Mouse (Mus musculus): Measurements from ENCODE around the gene Desi1.

Gene Desi1

DNA sequence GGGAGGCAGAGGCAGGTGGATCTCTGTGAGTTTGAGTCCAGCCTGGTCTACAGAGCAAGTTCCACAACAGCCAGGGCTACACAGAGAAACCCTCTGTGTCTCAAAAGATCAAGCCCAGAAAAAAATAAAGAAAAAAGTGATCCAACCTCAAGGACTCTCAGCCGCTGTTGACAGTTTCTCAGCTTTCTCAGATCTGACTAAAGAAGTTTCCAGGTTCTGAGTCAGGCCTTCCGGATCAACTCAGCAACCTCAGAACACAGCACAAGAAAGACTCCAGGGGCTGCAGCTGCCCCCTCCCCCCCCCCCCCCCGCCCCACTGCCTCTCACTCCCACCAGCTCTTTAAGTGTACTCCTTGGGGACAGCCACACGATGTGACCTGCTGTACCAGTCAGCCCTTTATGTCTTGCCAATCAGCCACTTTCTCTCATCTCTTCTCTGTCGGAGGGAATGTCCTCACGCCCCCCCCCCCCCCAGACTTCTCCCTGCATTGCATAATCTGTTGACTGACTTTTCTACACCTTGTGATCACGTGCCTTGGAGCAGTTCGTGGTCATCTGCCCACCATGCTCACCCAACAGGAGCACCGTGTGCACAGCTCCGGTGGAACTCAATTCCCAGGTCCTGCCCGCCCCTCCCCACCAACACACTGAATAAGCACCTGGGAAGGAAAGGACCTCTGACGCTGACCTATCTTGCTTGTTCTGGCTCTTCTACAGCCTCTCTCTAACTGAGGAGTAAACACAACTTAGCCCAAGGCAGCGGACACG lies 67.4 kb downstream of the Desi1 start:
- DNase-seq (ENCODE audit: low read depth), result no peak

DNA sequence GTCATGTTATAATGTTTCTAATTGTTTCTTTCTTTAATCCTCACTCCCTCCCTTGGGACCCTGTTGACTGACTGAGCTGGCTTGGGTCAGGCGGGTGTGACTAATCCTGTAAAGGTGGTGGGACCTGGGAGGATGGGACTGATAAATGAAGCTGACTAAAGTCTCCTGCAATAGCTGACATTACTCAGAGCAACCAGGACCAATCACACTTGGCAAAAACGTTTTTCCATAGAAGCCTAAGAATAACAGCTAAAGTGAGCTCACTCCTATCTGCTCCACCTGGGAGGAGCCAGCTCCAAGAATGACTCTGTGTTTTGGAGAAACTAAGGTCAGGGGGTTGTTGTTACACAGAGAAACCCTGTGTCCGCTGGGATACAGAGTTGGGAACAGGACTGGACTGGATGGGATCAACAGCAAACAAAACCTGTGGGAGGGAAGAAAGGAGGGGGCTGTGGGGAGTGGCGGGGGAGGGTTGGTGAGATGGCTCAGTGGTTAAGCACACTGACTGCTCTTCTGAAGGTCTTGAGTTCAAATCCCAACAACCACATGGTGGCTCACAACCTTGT lies 68.6 kb downstream of the Desi1 start:
- DNase-seq (ENCODE audit: low read depth), result no peak

DNA sequence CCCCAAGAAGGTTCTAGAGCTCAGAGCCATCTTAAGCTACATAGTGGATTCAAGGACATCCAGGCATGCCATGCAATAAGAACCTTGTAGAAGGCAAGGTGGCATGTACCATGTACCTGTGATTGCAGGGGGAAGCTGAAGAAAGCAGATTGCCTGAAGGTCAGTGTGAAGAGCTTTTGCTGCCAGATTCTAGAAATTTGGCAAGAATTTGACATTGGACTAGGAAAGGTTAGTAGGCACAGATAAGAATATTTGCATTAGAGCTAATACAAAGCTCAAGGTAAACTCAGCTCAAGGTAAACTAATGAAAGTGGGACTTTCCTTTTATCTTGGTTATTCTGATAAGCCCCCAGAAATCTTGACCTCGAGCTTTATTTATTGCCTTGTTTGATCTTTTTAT lies 69.4 kb downstream of the Desi1 start:
- no peak for DNase-seq (ENCODE audit: low read depth)

DNA sequence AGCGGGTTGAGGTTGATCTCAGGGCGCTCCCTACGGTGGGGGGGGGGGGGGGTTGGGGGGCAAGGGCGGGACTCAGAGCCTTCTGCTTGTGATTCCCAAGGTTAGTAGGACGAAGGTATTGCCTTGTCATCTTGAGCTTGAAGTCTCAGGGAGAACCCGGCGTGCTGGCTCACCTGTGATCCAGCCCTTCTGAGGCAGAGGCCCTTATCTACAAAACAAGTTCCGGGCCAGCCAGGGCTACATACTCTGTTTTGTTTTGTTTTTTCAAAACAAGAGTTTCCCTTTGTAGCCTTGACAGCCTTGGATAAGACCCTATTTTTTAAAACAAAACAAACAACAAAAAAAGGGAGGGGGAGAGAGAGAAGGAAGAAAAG lies 72.6 kb downstream of the Desi1 start:
- DNase-seq (ENCODE audit: low read depth), result no peak

DNA sequence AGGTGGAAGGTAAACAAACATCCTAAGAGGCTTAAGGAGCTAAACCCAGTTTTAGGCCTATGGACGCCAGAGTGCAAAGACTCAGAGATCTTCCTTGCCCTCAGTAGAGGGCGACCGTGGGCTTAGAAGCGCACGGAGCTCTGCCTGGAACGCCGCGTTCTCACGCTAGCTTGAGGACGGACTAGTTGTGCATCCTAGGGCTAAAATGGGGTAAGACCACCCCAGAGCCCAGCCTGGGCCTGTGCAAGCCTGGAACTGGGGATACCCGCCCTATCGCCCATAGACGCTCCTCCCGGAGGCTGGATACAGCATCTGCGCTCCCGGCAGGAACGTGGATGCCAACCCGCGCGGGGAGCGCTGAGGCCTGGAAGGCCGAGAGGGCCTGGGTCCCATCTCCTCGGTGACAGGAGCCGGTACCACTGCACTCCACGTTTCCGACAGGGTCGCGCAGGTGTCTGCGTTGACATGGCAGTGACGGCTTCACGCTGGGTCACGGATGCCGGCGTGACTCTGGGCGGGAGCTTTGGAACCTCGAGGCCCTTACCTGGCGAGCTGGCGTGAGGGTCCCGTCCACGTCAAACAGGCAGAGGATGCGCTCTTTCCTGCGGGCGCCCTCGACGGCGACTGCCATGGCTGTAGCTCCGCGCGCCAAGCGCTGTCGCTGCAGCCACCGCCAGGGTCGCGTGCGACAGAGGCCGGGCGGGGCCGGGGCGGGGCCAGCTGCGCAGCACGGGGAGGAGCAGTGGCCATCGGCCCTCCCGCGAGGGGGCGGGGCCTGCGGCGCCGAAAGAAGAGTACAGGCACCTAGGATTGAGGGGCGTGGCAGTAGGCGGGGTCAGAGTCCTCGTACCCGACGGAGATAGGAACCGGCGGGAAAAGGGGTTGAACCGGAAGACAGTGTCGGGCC lies 73.2 kb downstream of the Desi1 start, which contains the start of gene Pmm1:
Gene Pmm1 (minus strand): TSS at position 760 of the 907 bp plus-strand sequence.
- DNase-seq (ENCODE audit: low read depth), result peak; percentile 99

DNA sequence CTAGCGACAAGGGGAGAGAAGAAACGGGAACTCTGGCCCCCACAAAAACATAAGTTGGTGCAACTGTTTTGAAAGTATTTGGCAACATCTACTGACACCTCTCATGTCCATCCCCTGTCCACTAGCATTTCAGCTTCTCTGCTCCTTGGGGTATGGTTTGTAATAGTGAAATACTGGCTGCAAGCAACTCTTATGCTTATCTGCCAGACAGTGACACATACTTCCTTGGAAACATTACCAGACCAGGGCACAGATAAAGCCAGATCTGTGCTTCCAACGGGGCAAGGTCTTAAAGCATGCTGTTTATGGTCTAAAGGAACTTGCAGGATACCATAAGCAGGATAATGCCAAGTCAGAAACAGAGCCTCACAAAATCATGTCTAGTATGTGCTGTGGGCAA lies 74.8 kb downstream of the Desi1 start:
- no peak for DNase-seq (ENCODE audit: low read depth)

DNA sequence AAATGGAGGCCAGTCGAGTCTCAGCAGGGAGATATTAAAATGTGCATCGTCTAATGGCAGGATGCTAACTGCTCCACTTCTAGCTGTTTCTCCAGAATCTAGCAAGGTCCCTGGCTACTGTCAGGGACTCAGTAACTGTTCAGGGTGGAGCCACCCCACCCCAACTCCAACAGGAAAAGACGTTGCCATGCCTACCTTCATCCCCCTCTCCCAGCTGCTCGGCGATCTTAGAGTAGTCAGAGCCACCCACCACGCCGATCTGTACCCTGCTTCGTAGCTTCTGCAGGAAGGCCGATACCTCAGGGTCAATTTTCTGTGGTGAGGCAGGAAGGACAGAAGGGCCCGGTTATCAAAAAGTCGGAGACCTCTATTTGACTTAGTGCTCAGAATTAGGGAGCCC lies 76.1 kb downstream of the Desi1 start:
- no peak for DNase-seq (ENCODE audit: low read depth)

DNA sequence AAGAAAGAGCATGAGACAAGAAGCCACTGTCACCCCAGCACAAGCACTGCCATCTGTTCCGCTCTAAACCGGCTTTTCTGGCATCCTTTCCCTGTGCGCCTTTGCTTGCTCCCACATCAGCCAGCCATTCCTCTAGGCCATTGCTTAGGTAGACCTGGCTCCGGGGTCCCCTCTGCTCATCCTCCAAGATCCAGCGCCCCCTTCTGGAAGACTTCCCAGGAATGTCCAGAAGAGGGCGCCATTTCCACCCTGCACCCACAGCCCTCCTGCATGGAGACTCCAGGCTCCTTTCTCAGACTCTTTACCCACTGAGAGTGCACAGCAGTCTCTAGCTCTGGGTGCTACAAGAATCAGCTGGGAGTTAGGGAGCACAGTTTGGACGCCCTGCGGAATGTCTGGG lies 77.2 kb downstream of the Desi1 start:
- peak; percentile 62 for DNase-seq (ENCODE audit: low read depth)

DNA sequence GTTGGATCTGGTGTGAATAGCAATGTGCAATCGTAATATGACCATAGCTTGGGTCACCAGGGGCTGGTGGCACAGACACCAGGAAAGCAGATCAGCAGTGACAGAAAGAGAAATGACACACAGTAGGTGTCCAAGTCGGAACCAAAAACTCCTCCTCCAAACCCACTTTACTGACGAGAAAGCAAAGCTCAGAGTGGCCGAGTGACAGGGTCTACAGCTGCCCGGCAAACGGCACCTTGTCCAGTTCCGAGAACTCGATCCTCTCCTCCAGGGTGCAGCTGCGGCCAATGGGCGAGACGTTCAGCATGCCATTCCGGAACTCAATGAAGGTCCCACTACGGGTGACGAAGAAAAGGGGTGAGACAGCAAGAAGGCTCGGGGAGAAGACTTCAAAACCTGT lies 78.2 kb downstream of the Desi1 start:
- no peak for DNase-seq (ENCODE audit: low read depth)

DNA sequence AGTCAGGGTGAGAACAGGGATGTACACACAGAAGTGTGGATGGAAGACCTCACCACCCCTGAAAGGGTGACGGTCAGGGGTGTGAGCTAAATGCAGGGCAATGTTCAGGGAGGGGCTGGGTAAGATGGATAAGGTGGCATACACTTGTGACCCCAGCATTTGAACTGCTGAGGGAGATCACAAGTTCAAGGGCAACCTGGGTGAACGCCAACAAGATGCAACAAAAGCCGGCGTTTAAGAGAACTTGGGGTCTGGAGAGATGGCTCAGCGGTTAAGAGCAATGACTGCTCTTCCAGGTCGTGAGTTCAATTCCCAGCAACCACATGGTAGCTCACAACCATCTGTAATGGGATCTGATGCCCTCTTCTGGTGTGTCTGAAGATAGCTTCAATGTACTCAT lies 78.9 kb downstream of the Desi1 start:
- DNase-seq (ENCODE audit: low read depth), result no peak

DNA sequence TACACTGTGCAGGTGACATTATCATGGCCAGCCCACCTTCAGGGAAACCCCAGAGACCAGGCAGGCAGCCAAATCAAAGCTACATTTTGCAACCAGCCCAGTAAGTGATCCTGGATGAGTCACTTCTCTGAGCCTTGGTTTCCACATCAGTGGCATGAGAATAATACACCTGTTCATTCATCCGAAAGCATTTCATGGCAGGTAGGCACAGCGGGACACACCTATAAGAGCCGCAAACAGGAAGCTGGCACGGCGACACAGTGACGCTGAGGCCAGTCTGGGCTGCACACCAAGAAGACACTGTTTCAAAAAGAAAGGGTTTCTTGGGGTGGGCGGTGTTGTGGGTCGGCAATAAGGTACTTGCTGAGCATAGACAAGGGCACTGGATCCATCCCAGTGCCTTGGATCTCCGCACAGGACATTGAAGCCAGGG lies 79.5 kb downstream of the Desi1 start:
- no peak for DNase-seq (ENCODE audit: low read depth)

DNA sequence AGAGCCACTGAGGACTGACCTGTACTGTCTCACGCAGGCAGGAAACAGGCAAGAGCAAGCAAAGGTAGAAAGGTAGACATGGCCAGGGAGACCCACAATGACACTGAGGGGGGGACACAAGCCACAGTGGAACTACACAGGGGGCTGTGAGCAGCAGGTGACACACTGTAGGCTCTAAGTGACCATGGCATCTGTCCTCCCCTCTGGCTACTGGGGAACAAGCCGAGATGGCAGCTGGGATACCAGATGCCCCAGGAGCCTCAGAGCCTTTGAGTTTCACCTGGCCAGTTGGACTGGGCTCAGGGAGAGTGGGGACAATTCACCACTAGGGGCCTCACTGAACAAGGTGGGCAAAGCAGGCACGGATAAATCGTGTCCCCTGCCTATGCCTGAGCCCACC lies 81.4 kb downstream of the Desi1 start:
- no peak for DNase-seq (ENCODE audit: low read depth)

DNA sequence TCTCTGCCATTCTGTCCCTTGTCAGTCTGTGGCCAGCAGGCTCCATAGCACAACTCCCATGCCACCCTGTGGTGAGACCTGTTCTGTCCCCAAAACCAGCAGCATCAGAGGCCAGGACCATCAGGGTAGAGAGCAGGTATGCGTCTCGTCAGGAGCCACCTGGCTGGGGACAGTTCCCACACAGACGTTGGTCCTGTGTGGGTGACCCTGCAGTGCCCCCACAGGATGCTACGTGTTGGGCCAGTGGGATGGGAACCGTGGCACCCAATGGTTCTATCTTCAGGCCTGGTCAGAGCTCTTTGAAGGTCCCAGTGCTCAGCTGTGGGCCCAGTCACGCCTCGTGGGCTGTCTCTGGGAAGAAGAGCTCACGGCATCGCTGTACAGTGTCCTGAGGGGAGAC lies 82.5 kb downstream of the Desi1 start:
- DNase-seq (ENCODE audit: low read depth), result no peak

DNA sequence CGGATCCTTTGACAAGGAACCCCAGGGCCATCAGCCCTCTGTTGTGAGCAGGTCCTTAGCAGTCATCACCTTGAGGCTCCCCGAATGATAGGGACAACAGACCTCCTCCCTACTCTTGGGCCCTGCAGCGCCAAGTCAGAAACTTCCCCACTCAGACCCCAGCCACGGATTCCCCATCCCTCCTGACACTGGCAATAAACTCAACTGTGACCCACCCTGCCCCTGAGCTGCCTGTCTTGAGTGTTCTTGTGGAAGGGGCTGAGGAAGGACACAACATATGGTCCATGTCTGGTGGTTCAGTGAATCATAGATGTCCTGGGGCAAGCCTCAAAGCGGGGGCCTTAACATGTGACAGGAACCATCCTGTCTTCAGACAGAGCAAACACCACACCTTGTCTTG lies 82.9 kb downstream of the Desi1 start:
- no peak for DNase-seq (ENCODE audit: low read depth)

DNA sequence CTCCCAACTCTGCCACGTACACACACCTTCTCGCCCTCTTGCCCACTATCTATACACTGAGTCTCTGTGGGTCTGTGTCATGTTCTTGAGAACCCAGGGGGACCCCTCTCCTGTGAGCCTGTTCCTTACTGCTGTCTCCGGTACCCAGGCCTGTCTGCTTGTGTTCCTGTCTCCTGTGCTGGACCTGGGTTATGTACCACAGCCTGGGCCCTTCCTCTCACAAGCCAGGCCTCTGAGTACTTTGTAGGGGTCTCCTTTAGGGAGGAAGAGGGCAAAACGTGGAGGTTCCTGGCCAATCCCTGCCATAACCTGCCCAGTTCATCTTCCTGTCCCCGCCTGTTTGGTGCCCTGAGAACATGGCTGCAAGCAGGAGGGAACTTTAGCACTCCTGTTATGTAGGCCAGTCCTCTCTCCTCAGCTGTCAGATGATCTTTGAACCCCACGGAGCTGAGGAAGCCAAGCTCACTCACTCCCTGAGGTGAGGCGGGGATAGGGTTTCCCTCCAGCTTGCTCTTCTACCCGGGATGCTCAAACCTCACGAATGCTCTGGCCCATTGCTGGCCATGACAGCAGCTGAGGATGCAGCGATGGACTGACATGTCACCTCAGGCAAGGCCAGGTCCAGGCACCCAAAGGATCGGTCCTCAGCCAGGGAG lies 84.1 kb downstream of the Desi1 start:
- DNase-seq (ENCODE audit: low read depth), result no peak

DNA sequence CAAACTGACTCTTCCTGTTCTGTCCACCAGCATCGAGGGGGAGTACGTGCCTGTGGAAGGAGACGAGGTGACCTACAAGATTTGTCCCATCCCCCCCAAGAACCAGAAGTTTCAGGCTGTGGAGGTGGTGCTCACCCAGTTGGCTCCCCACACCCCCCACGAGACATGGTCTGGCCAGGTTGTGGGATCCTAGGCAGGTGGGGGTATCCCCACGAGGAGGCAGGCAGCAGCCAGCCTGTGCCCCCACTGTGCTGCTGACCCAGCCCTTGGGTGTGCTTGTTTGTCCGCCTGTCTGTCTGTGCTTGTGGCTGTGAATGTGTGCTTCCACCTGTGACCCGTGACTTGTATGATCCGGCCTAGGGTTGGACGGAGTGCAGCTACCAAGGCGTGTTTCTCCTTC lies 84.6 kb downstream of the Desi1 start:
- no peak for DNase-seq (ENCODE audit: low read depth)

DNA sequence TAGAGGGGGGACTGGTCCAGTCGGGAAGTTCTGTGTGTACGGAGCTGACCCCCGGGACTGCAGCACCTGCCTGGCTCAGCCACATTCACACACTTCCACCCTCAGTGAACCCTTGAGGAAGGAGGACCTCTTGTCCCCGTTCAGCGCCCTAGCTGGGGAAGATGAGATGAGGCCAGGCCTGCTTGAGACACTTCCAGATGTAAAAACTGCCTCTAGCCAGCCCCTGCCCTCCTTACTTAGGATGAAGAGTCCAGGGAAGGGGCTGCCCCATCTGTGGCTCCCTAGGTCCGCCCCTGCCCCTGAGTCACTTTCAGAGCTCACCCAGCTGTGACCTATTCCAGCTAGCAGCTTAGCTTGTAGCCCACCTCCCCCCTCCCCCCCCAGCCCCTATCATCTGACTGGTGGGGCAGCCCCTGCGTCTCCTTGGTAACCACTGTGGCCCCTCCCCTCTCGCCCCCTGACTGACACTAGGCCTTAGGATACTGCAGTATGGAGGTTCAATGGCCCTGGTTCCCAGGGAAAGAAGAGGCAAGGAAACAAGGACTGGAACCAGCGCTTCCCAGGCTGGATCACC lies 90.4 kb downstream of the Desi1 start:
- DNase-seq (ENCODE audit: low read depth), result no peak
